Mouse (Mus musculus) hindbrain, embryonic 13.5 days (tissue): ENCODE results near the gene Diaph2. TPM values are rescaled to one million over a fixed set of nuclear protein-coding genes. Genes with fewer than 3 reads are reported as not detected.
"Not testable (repeated sequence)": the region's sequence is repeated elsewhere in the genome, so short reads cannot be mapped to it uniquely, and the experiment has no call there.

Experiments used
- ATAC-seq: fragments of 200-750 bp; cut with Nextera tagmentation; 2 replicates; pipeline ENCODE4 v1.8.0; 2017; ENCODE audit warnings: moderate TSS enrichment; ENCODE audit not compliant: low FRiP score
- H3K27ac ChIP-seq: fragments of 300-500 bp; sonication (generic); 2 replicates; pipeline ENCODE4 v1.5.1; 2015; ENCODE audit warnings: inconsistent platforms, mild to moderate bottlenecking, moderate library complexity
- H3K27me3 ChIP-seq: fragments of 300-500 bp; sonication (generic); 2 replicates; pipeline ENCODE4 v1.6.1; 2015; ENCODE audit warnings: mild to moderate bottlenecking, inconsistent platforms
- H3K36me3 ChIP-seq: fragments of 300-500 bp; sonication (generic); 2 replicates; pipeline ENCODE4 v1.6.1; 2015; ENCODE audit warnings: mild to moderate bottlenecking, inconsistent platforms
- H3K4me1 ChIP-seq: fragments of 300-500 bp; sonication (generic); replicated peaks from 2 replicates; pipeline ENCODE4 v1.6.1; 2015; ENCODE audit warnings: inconsistent platforms
- H3K4me2 ChIP-seq: fragments of 300-500 bp; sonication (generic); 2 replicates; pipeline ENCODE4 v1.6.1; 2015; ENCODE audit warnings: inconsistent platforms, mild to moderate bottlenecking, moderate library complexity
- H3K4me3 ChIP-seq: fragments of 300-500 bp; sonication (generic); 2 replicates; pipeline ENCODE4 v1.5.1; 2015; ENCODE audit warnings: mild to moderate bottlenecking, inconsistent platforms
- H3K9ac ChIP-seq: fragments of 300-500 bp; sonication (generic); 2 replicates; pipeline ENCODE4 v1.6.1; 2015; ENCODE audit warnings: mild to moderate bottlenecking, inconsistent platforms
- H3K9me3 ChIP-seq: fragments of 300-500 bp; sonication (generic); 2 replicates; pipeline ENCODE4 v1.6.1; 2016; ENCODE audit warnings: inconsistent platforms
- WGBS: fragments of 180-500 bp; shearing (Covaris S2); methylation state at CpG from one replicate; pipeline ENCODE4 v1.1.7; 2015; 5-methylcytosine and 5-hydroxymethylcytosine counted together
- polyA plus RNA-seq: library from polyadenylated mRNA; unstranded; fragments of >200 nt; fragmentation: Nextera tagmentation; extraction: Ambion mirVana; gene quantifications from 2 replicates; pipeline ENCODE4 v1.2.1, GENCODE M21; 2015

The Diaph2 gene
- polyA plus RNA-seq, 1 experiment from 2014 or later, result 4.7 TPM

DNA sequence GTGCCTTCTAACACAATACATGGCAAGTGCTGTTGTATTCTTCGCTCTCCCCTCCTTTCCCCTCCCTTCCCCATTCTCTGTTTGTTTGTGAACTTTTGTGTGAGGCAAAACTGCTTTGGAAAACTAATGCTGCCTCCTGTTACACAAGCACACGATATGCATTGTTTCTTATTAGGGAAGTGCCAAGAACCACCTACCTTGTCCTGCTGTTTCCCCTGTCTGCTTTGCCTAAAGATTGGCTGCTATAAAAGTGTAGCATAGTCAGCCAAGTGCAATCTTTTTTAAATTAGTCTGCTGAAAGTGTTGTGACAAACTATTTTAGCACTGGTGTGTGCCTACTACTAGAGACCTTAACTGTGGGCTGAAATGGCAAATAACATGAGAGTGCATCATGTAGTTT lies 15.8 kb downstream of the Diaph2 start:
- no peak overlapping the region for H3K4me3 ChIP-seq
- no peak for ATAC-seq
- H3K4me1 ChIP-seq, result no peaks in the 10 kb centered on the region
- no peaks in the 10 kb centered on the region for H3K27me3 ChIP-seq
- no peak overlapping the region for H3K27ac ChIP-seq
- H3K9ac ChIP-seq, result no peak overlapping the region
- no peaks in the 10 kb centered on the region for H3K36me3 ChIP-seq
- whole genome bisulfite sequencing, result 76% methylated on average over 2 of the region's 2 CpGs
- H3K9me3 ChIP-seq, result no peaks in the 10 kb centered on the region
- no peak overlapping the region for H3K4me2 ChIP-seq

DNA sequence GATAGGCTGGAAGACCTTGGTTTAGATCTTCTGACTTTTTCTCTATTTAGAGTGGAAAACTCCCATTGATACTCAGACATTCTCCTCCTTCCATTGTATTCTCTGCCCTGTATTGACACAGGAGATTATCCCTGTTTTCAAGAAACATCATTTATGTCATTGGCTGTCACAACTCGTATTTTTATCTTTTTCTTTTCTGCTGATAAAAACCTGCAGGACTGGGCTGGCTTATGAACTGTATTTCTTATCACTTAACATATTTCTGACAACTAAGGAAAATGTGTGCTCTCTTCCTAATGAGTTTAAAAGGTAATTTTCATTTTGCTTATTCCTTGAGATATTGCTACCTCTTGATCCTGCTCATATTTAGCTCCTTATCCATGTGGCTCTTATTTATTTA lies 17.3 kb downstream of the Diaph2 start:
- ATAC-seq, result no peak
- Histone ChIP-seq H3K36me3 (no peaks in the 10 kb centered on the region), H3K4me2 (no peak overlapping the region), H3K27me3 (no peaks in the 10 kb centered on the region), H3K9me3 (no peaks in the 10 kb centered on the region), H3K27ac (no peak overlapping the region), H3K4me3 (no peak overlapping the region), H3K4me1 (no peaks in the 10 kb centered on the region), H3K9ac (no peak overlapping the region)
- 71% methylated on average over 1 of the region's 1 CpGs for WGBS

DNA sequence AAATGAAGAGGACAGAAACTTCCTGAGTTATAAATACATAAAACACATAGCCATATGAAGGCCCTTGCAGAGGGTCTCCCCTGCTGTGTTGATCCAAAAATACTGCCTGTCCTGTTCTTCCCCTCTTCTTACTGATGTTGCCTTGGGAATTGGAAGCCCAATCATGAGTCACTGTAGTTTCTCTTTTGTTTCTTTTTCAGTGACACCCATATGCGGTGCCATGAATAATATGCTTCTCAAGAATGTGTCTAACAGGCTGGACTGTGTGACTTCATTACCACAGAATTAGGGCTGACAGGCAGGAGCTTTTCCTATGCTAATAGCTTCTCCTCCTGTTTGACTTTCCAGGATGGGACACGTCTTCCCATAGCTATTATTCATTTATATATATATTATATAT lies 21.1 kb downstream of the Diaph2 start:
- Histone ChIP-seq H3K4me1 (no peaks in the 10 kb centered on the region), H3K27ac (no peak overlapping the region), H3K9me3 (no peaks in the 10 kb centered on the region), H3K27me3 (no peaks in the 10 kb centered on the region), H3K4me2 (no peak overlapping the region), H3K36me3 (no peaks in the 10 kb centered on the region), H3K4me3 (no peak overlapping the region), H3K9ac (no peak overlapping the region)
- ATAC-seq, result no peak
- 32% methylated on average over 2 of the region's 2 CpGs for WGBS

DNA sequence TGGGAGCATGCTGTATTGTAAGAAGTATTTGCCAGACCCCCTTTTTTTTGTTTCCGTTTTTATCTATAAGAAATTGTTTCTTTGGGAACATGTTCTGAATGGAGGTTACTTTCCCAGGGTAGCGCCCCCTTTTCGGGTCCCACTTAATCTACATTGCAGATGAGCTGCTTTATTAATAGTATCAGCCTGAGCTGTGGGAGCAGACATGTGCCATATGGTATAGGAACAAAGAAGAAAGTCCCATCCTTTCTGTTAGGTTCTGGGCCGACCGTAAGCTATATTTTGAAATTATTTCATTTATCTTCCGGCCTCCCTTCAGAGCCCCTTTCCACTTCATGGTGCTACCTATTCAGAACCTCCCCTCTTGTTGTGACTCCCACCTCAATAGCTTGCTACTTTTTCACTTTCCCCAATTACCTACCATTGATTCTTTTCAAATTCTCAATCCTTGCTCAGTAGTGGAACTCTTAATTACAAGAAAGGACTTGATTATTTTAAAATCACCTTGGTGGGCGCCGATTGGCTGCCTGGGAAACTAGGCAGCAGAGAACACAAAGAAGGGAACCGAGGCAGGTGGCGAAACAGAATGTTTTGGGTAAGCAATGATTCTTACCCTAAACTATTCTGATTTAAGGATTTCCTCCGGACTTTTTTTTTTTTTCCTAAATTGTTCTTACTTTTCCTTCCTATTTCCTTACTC lies 24.2 kb downstream of the Diaph2 start:
- Histone ChIP-seq H3K4me2 (no peak overlapping the region), H3K9ac (no peak overlapping the region), H3K9me3 (no peaks in the 10 kb centered on the region), H3K27me3 (no peaks in the 10 kb centered on the region), H3K36me3 (no peaks in the 10 kb centered on the region), H3K4me1 (no peaks in the 10 kb centered on the region), H3K27ac (no peak overlapping the region), H3K4me3 (no peak overlapping the region)
- ATAC-seq, result no peak
- 53% methylated on average over 11 of the region's 11 CpGs for WGBS

DNA sequence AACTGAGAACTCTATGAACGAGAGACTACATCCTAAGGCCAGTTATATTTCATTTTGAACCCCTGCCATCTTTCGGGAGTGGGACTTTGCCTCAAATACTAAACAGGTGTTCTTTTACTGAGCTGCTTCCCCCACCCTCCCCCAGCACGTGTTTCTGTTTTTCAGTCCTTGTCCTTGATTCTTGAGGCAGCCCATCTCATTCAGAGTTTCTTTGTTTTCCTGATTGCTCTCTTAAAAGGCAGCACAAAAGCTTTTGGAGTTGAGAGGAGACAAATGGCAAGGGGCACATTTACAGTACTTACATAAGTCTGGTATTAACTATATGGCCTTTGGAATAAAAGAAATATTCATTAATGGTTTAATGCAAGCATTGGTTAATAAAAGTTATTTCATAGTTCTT lies 24.9 kb downstream of the Diaph2 start:
- H3K27ac ChIP-seq, result no peak overlapping the region
- 46% methylated on average over 3 of the region's 3 CpGs for WGBS
- H3K4me1 ChIP-seq, result no peaks in the 10 kb centered on the region
- H3K27me3 ChIP-seq, result no peaks in the 10 kb centered on the region
- ATAC-seq, result no peak
- no peak overlapping the region for H3K4me3 ChIP-seq
- no peak overlapping the region for H3K4me2 ChIP-seq
- no peaks in the 10 kb centered on the region for H3K9me3 ChIP-seq
- H3K36me3 ChIP-seq, result no peaks in the 10 kb centered on the region
- no peak overlapping the region for H3K9ac ChIP-seq

DNA sequence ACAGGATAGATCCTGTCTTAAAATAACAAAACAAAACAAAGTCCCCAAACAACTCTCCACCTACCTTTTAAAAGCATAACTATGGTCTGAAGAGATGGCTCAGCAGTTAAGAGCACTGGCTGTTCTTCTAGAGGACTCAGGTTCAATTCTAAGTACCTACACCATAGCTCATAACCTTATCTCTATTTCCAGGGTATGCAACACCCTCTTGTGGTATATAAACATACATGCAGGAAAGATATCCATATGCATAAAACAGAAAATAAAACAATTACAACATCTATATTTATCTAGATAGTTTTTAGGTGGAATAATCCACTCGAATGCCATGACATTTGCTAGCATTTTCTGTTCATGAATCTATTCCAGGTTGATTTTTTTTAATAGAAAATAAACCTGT lies 27.2 kb downstream of the Diaph2 start:
- Histone ChIP-seq H3K36me3 (no peaks in the 10 kb centered on the region), H3K27ac (no peak overlapping the region), H3K9ac (no peak overlapping the region), H3K4me2 (no peak overlapping the region), H3K9me3 (no peaks in the 10 kb centered on the region), H3K4me1 (no peaks in the 10 kb centered on the region), H3K4me3 (no peak overlapping the region), H3K27me3 (no peaks in the 10 kb centered on the region)
- ATAC-seq, result no peak
- 88% methylated on average over 1 of the region's 1 CpGs for WGBS

DNA sequence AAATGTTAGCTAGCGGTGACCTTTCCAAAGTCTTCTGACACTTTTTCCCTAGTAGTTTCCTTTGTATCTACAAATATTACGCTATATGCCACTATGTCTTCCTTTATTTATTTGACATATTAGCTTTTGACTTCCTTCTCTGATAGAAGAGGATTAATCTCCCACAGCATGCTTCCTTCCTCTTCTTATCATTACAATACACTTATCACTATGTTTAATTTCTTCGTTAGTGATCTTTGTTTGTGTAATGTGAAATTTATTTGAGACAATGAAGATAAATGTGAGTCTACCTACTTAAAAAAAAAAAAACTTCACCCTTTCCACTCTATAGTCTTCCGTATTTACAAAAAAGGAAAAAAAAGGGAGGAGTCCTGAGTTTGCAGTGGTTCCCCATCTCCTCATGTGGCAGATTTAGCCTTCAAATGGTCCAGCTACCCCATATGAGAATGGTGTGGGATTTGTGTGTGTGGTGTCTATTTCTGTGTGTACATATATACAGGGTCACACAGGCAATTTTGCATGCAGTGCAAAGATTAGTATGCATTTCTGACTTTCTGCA lies 27.9 kb downstream of the Diaph2 start:
- no peaks in the 10 kb centered on the region for H3K9me3 ChIP-seq
- H3K36me3 ChIP-seq, result no peaks in the 10 kb centered on the region
- WGBS, result 81% methylated on average over 4 of the region's 4 CpGs
- no peak overlapping the region for H3K27ac ChIP-seq
- H3K9ac ChIP-seq, result no peak overlapping the region
- no peak overlapping the region for H3K4me2 ChIP-seq
- no peak overlapping the region for H3K4me3 ChIP-seq
- no peak for ATAC-seq
- no peaks in the 10 kb centered on the region for H3K27me3 ChIP-seq
- H3K4me1 ChIP-seq, result no peaks in the 10 kb centered on the region

DNA sequence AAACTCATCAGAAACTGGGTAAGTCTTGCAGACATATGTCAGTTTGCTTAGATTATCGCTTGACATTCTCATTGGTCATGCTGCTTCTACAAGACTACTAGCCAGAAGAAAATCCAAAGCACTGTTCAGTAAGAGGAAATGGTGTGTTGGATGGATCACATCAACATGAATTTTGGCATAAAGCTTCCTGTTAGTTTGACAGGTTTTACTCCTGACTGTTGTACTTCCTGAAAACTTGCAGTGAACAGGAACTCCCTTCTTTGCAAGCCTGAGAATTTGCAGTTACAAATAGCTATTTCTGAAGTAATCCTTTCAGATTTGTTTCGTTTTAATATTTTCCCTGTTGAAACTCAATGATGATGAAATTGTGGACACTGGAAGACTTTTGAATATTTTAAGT lies 32.3 kb downstream of the Diaph2 start:
- no peak overlapping the region for H3K9ac ChIP-seq
- H3K27ac ChIP-seq, result no peak overlapping the region
- no peak overlapping the region for H3K4me2 ChIP-seq
- ATAC-seq, result no peak
- H3K36me3 ChIP-seq, result no peaks in the 10 kb centered on the region
- H3K4me3 ChIP-seq, result no peak overlapping the region
- WGBS, result 88% methylated on average over 2 of the region's 2 CpGs
- no peaks in the 10 kb centered on the region for H3K4me1 ChIP-seq
- no peaks in the 10 kb centered on the region for H3K9me3 ChIP-seq
- no peaks in the 10 kb centered on the region for H3K27me3 ChIP-seq

DNA sequence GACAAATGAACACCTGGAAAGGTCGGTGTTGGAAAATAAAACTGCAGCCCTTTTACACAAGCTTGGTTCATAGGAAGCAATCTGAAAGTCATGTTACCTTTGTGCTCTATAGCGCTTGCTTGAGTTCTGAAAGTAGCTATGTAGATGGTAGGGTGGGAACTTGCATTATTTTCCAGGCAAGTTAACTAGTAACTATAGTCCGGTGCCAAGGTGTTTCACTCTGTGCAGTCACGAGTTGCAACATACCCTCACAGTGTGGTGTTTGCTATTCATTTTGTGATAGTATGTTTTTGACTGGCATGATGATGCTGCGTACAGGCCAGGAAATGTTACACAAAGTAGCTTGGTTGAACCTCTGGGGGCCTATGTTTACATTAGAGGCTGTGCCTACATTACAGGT lies 34.5 kb downstream of the Diaph2 start:
- no peaks in the 10 kb centered on the region for H3K9me3 ChIP-seq
- no peak overlapping the region for H3K9ac ChIP-seq
- H3K4me2 ChIP-seq, result no peak overlapping the region
- no peak overlapping the region for H3K4me3 ChIP-seq
- H3K4me1 ChIP-seq, result no peaks in the 10 kb centered on the region
- no peaks in the 10 kb centered on the region for H3K27me3 ChIP-seq
- ATAC-seq, result no peak
- no peak overlapping the region for H3K27ac ChIP-seq
- no peaks in the 10 kb centered on the region for H3K36me3 ChIP-seq
- WGBS, result 91% methylated on average over 5 of the region's 5 CpGs

DNA sequence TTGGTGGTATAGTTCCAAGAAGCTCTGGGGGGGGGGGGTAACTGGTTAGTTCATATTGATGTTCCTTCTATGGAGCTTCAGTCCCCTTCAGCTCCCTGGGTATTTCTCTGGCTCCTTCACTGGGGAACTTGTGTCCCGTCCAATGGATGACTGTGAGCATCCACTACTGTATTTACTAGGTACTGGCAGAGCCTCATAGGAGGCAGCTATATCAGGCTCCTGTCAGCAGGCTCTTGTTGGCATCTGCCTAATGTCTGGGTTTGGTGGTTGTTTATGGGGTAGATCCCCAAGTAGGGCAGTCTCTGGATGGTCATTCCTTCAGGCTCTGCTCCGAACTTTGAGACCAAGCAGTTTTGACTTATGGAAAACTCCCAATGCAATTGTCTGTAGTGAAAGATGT lies 50.4 kb downstream of the Diaph2 start:
- H3K9me3 ChIP-seq, H3K36me3 ChIP-seq, H3K4me3 ChIP-seq, H3K4me1 ChIP-seq, H3K27me3 ChIP-seq, H3K27ac ChIP-seq, ATAC-seq, H3K9ac ChIP-seq, H3K4me2 ChIP-seq: not testable (repeated sequence)
- 92% methylated on average over 2 of the region's 2 CpGs for WGBS

DNA sequence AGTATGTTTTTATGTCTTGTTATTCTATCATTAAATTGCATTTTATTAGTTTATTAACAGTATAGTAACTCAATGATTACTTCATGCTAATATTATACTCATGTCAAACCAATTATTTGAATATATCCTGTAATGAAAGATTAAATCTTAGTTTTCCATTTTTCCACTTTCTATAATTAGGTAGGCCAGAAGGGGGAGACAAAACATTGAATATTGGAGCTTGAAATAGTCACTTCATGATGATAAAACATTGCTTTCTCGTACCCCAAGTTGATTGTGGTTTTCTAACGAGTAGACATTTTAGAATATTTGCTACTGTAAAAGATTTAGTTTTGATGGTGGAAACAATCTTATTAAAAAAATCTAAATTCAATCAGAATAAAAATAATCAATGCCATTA lies 82.4 kb downstream of the Diaph2 start:
- Histone ChIP-seq H3K4me1 (no peaks in the 10 kb centered on the region), H3K27ac (no peak overlapping the region), H3K27me3 (no peaks in the 10 kb centered on the region), H3K9ac (no peak overlapping the region), H3K9me3 (no peaks in the 10 kb centered on the region), H3K4me3 (no peak overlapping the region), H3K36me3 (no peaks in the 10 kb centered on the region), H3K4me2 (no peak overlapping the region)
- 46% methylated on average over 2 of the region's 2 CpGs for WGBS
- ATAC-seq, result no peak

DNA sequence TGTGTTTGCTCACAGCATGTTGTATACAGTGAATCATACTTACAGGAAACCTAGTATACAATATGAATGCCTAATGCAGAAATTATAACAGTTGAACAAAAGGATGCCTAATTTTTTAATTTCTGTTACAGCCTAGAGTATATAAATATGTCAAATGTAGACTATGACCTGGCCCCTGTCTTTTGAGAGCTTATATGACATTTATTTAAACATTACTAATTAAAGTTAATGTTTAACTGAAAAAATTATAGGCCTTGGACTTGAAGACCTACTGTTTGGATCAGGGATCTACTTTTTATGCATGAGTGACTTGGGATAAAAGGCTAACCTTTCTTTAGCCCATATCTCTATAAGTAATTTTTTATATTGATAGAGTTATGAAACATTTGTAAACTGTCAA lies 84.3 kb downstream of the Diaph2 start:
- H3K36me3 ChIP-seq, result no peaks in the 10 kb centered on the region
- no peaks in the 10 kb centered on the region for H3K9me3 ChIP-seq
- no peak for ATAC-seq
- no peak overlapping the region for H3K9ac ChIP-seq
- no peak overlapping the region for H3K27ac ChIP-seq
- no peaks in the 10 kb centered on the region for H3K27me3 ChIP-seq
- no peak overlapping the region for H3K4me3 ChIP-seq
- no peak overlapping the region for H3K4me2 ChIP-seq
- no peaks in the 10 kb centered on the region for H3K4me1 ChIP-seq

DNA sequence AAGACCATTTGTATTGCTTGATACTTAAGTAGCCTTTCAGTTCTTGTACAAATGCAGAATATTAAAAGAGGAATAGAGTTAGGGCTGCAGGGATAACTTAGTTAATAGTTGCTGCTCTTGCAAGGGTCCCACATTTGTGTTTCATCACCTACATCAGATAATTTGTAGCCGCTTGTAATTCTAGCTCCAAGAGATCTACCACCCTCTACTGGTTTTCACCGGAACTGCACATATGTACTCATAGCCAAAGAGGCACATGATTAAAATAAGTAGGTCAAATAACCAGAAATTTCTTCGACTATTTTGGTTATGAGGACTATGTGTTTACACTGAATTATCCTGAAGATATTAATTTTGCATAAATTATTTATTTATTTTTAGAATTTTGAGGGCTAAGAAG lies 134.9 kb downstream of the Diaph2 start:
- ATAC-seq, result no peak
- H3K27ac ChIP-seq, result no peak overlapping the region
- no peaks in the 10 kb centered on the region for H3K4me1 ChIP-seq
- no peak overlapping the region for H3K4me2 ChIP-seq
- H3K27me3 ChIP-seq, result no peaks in the 10 kb centered on the region
- H3K9ac ChIP-seq, result no peak overlapping the region
- H3K36me3 ChIP-seq, result no peaks in the 10 kb centered on the region
- WGBS, result 15% methylated on average over 3 of the region's 3 CpGs
- no peak overlapping the region for H3K4me3 ChIP-seq
- no peaks in the 10 kb centered on the region for H3K9me3 ChIP-seq
